Mouse (Mus musculus): Measurements from ENCODE around the gene Tmx2. TPM values are rescaled to one million over a fixed set of nuclear protein-coding genes. Genes with fewer than 3 reads are reported as not detected.
A peak's percentile ranks its signal among the peaks of the same experiment; 100 is the strongest.

Gene Tmx2
- total and polyA plus RNA-seq, 2 experiments = 50.6 to 92.1 TPM

- Histone ChIP-seq H3K4me3 (ENCODE audit: insufficient read depth, low read depth, low read length) (no peak overlapping the region), H3K27ac (replicated peaks; ENCODE audit: insufficient read depth, low read depth, low read length) (no peak overlapping the region), H3K79me2 (ENCODE audit: control insufficient read depth, insufficient read depth, low read length) (peaks cover 9% of the 10 kb centered on the region; the same call in 1 of the 2 replicates), H3K4me1 (ENCODE audit: control insufficient read depth, insufficient read depth, low read length) (peaks cover 11% of the 10 kb centered on the region), H3K27me3 (ENCODE audit: control insufficient read depth, insufficient read depth, low read length) (no peaks in the 10 kb centered on the region), H3K36me3 (ENCODE audit: control insufficient read depth, insufficient read depth, low read length) (peaks cover 15% of the 10 kb centered on the region), H3K9ac (ENCODE audit: low read depth, low read length) (no peak overlapping the region)
- TF ChIP-seq CTCF (IDR thresholded peaks at IDR 0.05; ENCODE audit: low read depth, low read length) (no peak), POLR2A (IDR thresholded peaks at IDR 0.05; ENCODE audit: extremely low read depth, insufficient read depth, low read length) (no peak)
- 40% methylated on average over 3 of the region's 3 CpGs for WGBS
- DNase-seq (ENCODE audit: extremely low read depth, low read depth, low spot score) = peak; percentile 16
Measured at GRCm38 (mm10) chr2:84721182-84721581, 42.2 kb upstream of the Tmx2 start.

GRCm38 (mm10) chr2:84720718-84721117 is 41.8 kb upstream of the Tmx2 start:
- Histone ChIP-seq H3K27me3 (ENCODE audit: control insufficient read depth, insufficient read depth, low read length) (no peaks in the 10 kb centered on the region), H3K9ac (ENCODE audit: low read depth, low read length) (no peak overlapping the region), H3K27ac (replicated peaks; ENCODE audit: insufficient read depth, low read depth, low read length) (no peak overlapping the region), H3K36me3 (ENCODE audit: control insufficient read depth, insufficient read depth, low read length) (peaks cover 15% of the 10 kb centered on the region), H3K4me1 (ENCODE audit: control insufficient read depth, insufficient read depth, low read length) (peaks cover 8% of the 10 kb centered on the region), H3K79me2 (ENCODE audit: control insufficient read depth, insufficient read depth, low read length) (peaks cover 7% of the 10 kb centered on the region; the same call in 1 of the 2 replicates), H3K4me3 (ENCODE audit: insufficient read depth, low read depth, low read length) (no peak overlapping the region)
- WGBS = 81% methylated on average over 2 of the region's 2 CpGs
- TF ChIP-seq POLR2A (IDR thresholded peaks at IDR 0.05; ENCODE audit: extremely low read depth, insufficient read depth, low read length) = no peak
- TF ChIP-seq CTCF (IDR thresholded peaks at IDR 0.05; ENCODE audit: low read depth, low read length) = no peak
- no peak for DNase-seq (ENCODE audit: extremely low read depth, low read depth, low spot score)

DNA sequence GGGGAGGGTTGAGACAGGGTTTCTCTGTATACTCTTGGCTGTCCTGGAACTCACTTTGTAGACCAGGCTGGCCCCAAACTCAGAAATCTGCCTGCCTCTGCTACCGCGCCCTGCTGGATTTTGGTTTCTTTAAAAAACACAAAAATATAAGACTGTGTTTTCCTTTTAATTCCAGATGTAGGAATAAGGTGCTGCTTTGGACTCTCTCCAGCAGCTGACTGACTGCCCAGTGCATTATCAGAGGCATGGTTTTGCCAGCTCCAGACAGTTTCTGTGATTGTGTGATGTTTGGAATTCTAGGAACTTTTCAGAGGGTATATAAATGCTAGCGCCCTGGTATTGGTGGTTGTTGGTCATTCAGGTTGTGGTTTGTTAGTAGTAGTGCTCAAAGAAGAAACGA is 38.4 kb upstream of the Tmx2 start:
- no peaks in the 10 kb centered on the region for H3K36me3 ChIP-seq (ENCODE audit: control insufficient read depth, insufficient read depth, low read length)
- 0 out of 2 replicates have a peak, but pooled peaks cover 2% of the 10 kb centered on the region for H3K79me2 ChIP-seq (ENCODE audit: control insufficient read depth, insufficient read depth, low read length)
- no peaks in the 10 kb centered on the region; the same call in none of the 2 replicates for H3K4me1 ChIP-seq (ENCODE audit: control insufficient read depth, insufficient read depth, low read length)
- no peaks in the 10 kb centered on the region for H3K27me3 ChIP-seq (ENCODE audit: control insufficient read depth, insufficient read depth, low read length)
- no peak overlapping the region for H3K27ac ChIP-seq (replicated peaks; ENCODE audit: insufficient read depth, low read depth, low read length)
- 87% methylated on average over 4 of the region's 4 CpGs for WGBS
- H3K9ac ChIP-seq (ENCODE audit: low read depth, low read length) = no peak overlapping the region
- H3K4me3 ChIP-seq (ENCODE audit: insufficient read depth, low read depth, low read length) = no peak overlapping the region
- TF ChIP-seq POLR2A (IDR thresholded peaks at IDR 0.05; ENCODE audit: extremely low read depth, insufficient read depth, low read length) (no peak), CTCF (IDR thresholded peaks at IDR 0.05; ENCODE audit: low read depth, low read length) (no peak)
- DNase-seq (ENCODE audit: extremely low read depth, low read depth, low spot score) = peak; percentile 11

DNA sequence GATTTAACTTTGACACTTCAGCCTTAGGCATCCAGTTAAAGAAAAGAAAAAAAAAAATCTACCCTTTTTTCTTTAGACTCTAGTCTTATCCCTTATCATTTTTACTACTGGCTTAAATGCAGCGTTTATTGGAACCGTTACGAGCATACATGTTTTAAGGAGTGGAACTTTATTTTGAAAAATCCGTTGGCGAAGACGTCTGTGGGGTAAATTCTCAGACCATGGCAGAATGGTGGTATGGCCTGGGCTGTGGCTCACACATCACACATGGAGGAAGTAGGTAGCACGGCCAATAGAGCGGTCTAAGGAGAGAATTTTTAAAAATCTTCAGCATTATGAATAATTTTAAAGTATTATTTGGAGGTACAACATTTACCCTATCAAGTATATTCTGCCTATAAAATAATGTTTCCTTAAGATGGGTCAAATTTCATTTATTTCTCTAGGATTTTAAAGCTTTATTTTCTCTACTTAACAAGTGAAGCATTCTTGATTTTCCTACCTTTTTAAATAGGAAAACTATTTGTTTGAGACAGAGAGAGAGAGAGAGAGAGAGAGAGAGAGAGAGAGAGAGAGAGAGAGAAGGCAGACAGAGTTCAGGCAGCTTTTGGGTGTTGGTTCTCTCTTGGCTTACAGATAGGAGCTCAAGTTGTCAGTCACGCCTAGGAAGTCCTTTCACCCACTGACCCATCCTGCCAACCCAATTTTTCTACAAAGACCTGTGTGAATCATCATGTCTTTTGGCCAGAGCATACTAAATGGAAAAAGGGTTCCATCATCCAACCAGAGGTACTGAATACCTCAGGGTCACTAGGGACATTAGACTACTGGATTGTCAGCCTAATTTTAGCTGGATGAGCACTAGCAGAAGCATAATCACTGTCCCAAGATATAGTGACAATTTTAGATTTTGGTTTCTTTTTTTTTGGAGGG is 37.7 kb upstream of the Tmx2 start:
- Histone ChIP-seq H3K4me3 (ENCODE audit: insufficient read depth, low read depth, low read length) (no peak overlapping the region; the same call in 1 of the 2 replicates), H3K27ac (replicated peaks; ENCODE audit: insufficient read depth, low read depth, low read length) (peak overlapping the region; percentile 87), H3K4me1 (ENCODE audit: control insufficient read depth, insufficient read depth, low read length) (no peaks in the 10 kb centered on the region; the same call in none of the 2 replicates), H3K36me3 (ENCODE audit: control insufficient read depth, insufficient read depth, low read length) (no peaks in the 10 kb centered on the region), H3K27me3 (ENCODE audit: control insufficient read depth, insufficient read depth, low read length) (no peaks in the 10 kb centered on the region), H3K9ac (ENCODE audit: low read depth, low read length) (no peak overlapping the region), H3K79me2 (ENCODE audit: control insufficient read depth, insufficient read depth, low read length) (0 out of 2 replicates have a peak, but pooled peaks cover 2% of the 10 kb centered on the region)
- WGBS = 21% methylated on average over 9 of the region's 9 CpGs
- peak; percentile 69 for DNase-seq (ENCODE audit: extremely low read depth, low read depth, low spot score)
- TF ChIP-seq CTCF (IDR thresholded peaks at IDR 0.05; ENCODE audit: low read depth, low read length) (no peak), POLR2A (IDR thresholded peaks at IDR 0.05; ENCODE audit: extremely low read depth, insufficient read depth, low read length) (no peak)

DNA sequence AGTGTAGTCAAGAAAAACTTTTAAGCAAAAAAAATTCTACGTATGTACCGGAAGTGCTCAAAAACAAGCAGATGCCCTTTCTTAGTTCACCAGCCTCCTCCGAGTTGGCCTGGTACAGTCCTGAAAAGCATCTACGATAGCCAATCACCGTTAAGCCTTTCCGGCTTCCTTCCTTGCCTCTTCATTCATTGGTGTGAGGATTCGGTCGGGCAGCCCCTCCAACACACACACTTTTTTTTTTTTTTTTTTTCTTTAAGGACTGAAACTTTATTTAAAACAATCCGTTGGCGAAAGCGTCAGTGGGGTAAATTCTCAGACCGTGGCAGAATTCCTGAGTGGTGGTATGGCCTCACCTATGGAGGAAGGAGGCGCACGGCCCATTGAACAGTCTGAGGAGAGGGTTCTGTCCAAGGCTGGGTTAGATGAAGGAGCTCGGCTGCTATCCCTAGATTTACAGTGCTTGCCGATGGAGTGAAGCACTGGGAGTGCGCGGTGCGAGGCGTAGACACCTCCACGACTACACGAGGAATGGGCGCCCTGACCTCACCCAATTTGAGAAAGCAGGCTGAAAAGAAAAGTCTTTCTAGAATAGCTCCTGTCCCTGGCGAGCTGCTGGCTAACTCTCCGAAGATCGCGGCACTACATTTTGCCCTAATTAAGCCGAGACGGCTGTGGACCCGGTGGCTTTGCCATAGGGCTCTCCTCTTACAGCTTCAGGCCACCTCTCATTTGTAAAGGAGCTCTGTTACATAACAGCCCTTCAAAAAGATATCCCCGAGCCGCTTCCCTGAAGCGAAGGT is 36.8 kb upstream of the Tmx2 start:
- Histone ChIP-seq H3K27ac (replicated peaks; ENCODE audit: insufficient read depth, low read depth, low read length) (peak overlapping the region; percentile 87), H3K27me3 (ENCODE audit: control insufficient read depth, insufficient read depth, low read length) (no peaks in the 10 kb centered on the region), H3K9ac (ENCODE audit: low read depth, low read length) (peak overlapping the region; percentile 74), H3K36me3 (ENCODE audit: control insufficient read depth, insufficient read depth, low read length) (peaks cover 2% of the 10 kb centered on the region), H3K4me3 (ENCODE audit: insufficient read depth, low read depth, low read length) (peak overlapping the region; percentile 63), H3K4me1 (ENCODE audit: control insufficient read depth, insufficient read depth, low read length) (no peaks in the 10 kb centered on the region; the same call in none of the 2 replicates), H3K79me2 (ENCODE audit: control insufficient read depth, insufficient read depth, low read length) (peaks cover 3% of the 10 kb centered on the region; the same call in 1 of the 2 replicates)
- WGBS = under 1% methylated on average over 33 of the region's 33 CpGs
- DNase-seq (ENCODE audit: extremely low read depth, low read depth, low spot score) = peak; percentile 99
- TF ChIP-seq POLR2A (IDR thresholded peaks at IDR 0.05; ENCODE audit: extremely low read depth, insufficient read depth, low read length) (no peak), CTCF (IDR thresholded peaks at IDR 0.05; ENCODE audit: low read depth, low read length) (no peak)
